Mouse (Mus musculus): ENCODE measurements around the gene Lrrfip1. TPM values are rescaled to one million over a fixed set of nuclear protein-coding genes. Genes with fewer than 3 reads are reported as not detected.

Lrrfip1 gene
- polyA plus RNA-seq (2014; fragmentation: Nextera tagmentation; extraction: Ambion mirVana): 60.4 and 65.3 TPM in 2 replicates

GRCm38 (mm10) chr1:90998268-90998890 is at the start of gene Lrrfip1:
TSS of gene Lrrfip1 (plus strand) at chr1:90998737.
- H3K9ac ChIP-seq (ENCODE audit: low read length): peak within 1 kb of the TSS; percentile 71
- H3K27me3 ChIP-seq (replicated peaks; ENCODE audit: control insufficient read depth, insufficient read depth, low read length): no peaks in the 10 kb centered on the region
- peaks cover 9% of the 10 kb centered on the region; the same call in 1 of the 2 replicates for H3K4me1 ChIP-seq (replicated peaks; ENCODE audit: control insufficient read depth, insufficient read depth, low read length)
- DNase-seq (ENCODE audit: low spot score) (peak; percentile 79), ATAC-seq (replicated peaks; ENCODE audit: low FRiP score, low TSS enrichment, low read depth) (peak; percentile 85)
- H3K9me3 ChIP-seq (ENCODE audit: control insufficient read depth, low read length): peaks cover 4% of the 10 kb centered on the region; the same call in 1 of the 2 replicates
- H3K4me2 ChIP-seq (ENCODE audit: low read length): peak within 1 kb of the TSS; percentile 98
- 2% methylated on average over 58 of the region's 59 CpGs for WGBS
- H3K27ac ChIP-seq (ENCODE audit: low read depth): no peak within 1 kb of the TSS
- H3K36me3 ChIP-seq (ENCODE audit: control insufficient read depth, insufficient read depth, low read length): no peaks in the 10 kb centered on the region
- H3K4me3 ChIP-seq (ENCODE audit: low read depth, low read length): peak within 1 kb of the TSS; percentile 60

DNA sequence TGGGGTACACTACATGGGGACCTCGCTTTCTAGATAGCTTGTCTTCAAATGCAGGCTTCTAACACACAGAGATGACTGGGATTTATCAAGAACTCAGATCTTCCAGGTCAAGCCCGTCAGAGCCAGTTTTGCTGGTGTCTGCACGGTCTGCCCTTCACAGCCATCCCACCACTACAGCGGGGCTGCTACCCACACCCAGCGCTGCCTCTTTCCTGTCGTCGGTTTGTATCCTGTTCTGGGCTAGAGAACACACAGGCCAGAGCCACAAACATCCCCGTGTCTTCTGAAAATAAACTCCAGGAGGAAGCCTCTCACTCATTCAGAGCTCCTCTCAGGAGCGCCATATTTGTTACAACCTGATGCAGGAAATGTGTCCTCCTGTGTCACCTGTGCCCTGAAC is 49.2 kb upstream of the Lrrfip1 start:
- no peak overlapping the region for H3K4me2 ChIP-seq (ENCODE audit: low read length)
- no peaks in the 10 kb centered on the region for H3K27me3 ChIP-seq (replicated peaks; ENCODE audit: control insufficient read depth, insufficient read depth, low read length)
- 48% methylated on average over 9 of the region's 9 CpGs for WGBS
- H3K4me1 ChIP-seq (replicated peaks; ENCODE audit: control insufficient read depth, insufficient read depth, low read length): no peaks in the 10 kb centered on the region
- H3K4me3 ChIP-seq (ENCODE audit: low read depth, low read length): no peak overlapping the region
- no peaks in the 10 kb centered on the region for H3K9me3 ChIP-seq (ENCODE audit: control insufficient read depth, low read length)
- H3K36me3 ChIP-seq (ENCODE audit: control insufficient read depth, insufficient read depth, low read length): no peaks in the 10 kb centered on the region
- no peak overlapping the region for H3K27ac ChIP-seq (ENCODE audit: low read depth)
- DNase-seq (ENCODE audit: low spot score) (no peak), ATAC-seq (replicated peaks; ENCODE audit: low FRiP score, low TSS enrichment, low read depth) (no peak)
- no peak overlapping the region for H3K9ac ChIP-seq (ENCODE audit: low read length)

- no peak for DNase-seq (ENCODE audit: low spot score)
- Histone ChIP-seq H3K36me3 (ENCODE audit: control insufficient read depth, insufficient read depth, low read length) (no peaks in the 10 kb centered on the region), H3K9ac (ENCODE audit: low read length) (no peak overlapping the region), H3K27ac (ENCODE audit: low read depth) (no peak overlapping the region), H3K4me1 (replicated peaks; ENCODE audit: control insufficient read depth, insufficient read depth, low read length) (no peaks in the 10 kb centered on the region), H3K27me3 (replicated peaks; ENCODE audit: control insufficient read depth, insufficient read depth, low read length) (no peaks in the 10 kb centered on the region), H3K4me2 (ENCODE audit: low read length) (no peak overlapping the region), H3K9me3 (ENCODE audit: control insufficient read depth, low read length) (no peaks in the 10 kb centered on the region), H3K4me3 (ENCODE audit: low read depth, low read length) (no peak overlapping the region)
- WGBS: 73% methylated on average over 7 of the region's 7 CpGs
- ATAC-seq (replicated peaks; ENCODE audit: low FRiP score, low TSS enrichment, low read depth): no peak
These were observed 46.9 kb upstream of the Lrrfip1 start for GRCm38 (mm10) chr1:90951670-90952069.

- WGBS: 86% methylated on average over 8 of the region's 8 CpGs
- ATAC-seq (replicated peaks; ENCODE audit: low FRiP score, low TSS enrichment, low read depth): no peak
- no peak within 1 kb of the TSS for H3K4me3 ChIP-seq (ENCODE audit: low read depth, low read length)
These were observed 45.7 kb upstream of the Lrrfip1 start, which contains the start of gene Prlh for GRCm38 (mm10) chr1:90952808-90953207. TSS of gene Prlh (plus strand) at chr1:90953108.

DNA sequence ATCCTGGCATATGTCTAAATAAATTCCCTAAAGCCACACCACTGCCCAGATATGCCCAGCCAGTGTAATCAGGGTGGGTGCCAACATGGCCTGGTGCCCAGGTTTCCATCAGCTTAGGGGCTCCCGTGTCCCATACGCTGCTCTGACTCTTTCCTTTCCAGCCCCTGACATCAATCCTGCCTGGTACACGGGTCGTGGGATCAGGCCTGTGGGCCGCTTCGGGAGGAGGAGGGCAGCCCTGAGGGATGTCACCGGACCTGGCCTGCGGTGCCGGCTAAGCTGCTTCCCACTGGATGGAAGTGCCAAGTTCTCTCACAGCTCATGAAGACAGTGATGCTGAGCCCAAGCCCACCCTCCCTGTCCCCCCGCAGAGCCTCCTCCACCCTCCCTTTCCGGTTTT is 44.8 kb upstream of the Lrrfip1 start:
- ATAC-seq (replicated peaks; ENCODE audit: low FRiP score, low TSS enrichment, low read depth) (no peak), DNase-seq (ENCODE audit: low spot score) (no peak)
- 71% methylated on average over 11 of the region's 11 CpGs for WGBS
- Histone ChIP-seq H3K4me2 (ENCODE audit: low read length) (no peak overlapping the region), H3K9ac (ENCODE audit: low read length) (no peak overlapping the region), H3K9me3 (ENCODE audit: control insufficient read depth, low read length) (no peaks in the 10 kb centered on the region), H3K4me3 (ENCODE audit: low read depth, low read length) (no peak overlapping the region), H3K27ac (ENCODE audit: low read depth) (no peak overlapping the region), H3K27me3 (replicated peaks; ENCODE audit: control insufficient read depth, insufficient read depth, low read length) (no peaks in the 10 kb centered on the region), H3K4me1 (replicated peaks; ENCODE audit: control insufficient read depth, insufficient read depth, low read length) (no peaks in the 10 kb centered on the region), H3K36me3 (ENCODE audit: control insufficient read depth, insufficient read depth, low read length) (no peaks in the 10 kb centered on the region)

More at GRCm38 (mm10) chr1:90952808-90953207, 45.7 kb upstream of the Lrrfip1 start, which contains the start of gene Prlh:
- no peaks in the 10 kb centered on the region for H3K27me3 ChIP-seq (replicated peaks; ENCODE audit: control insufficient read depth, insufficient read depth, low read length)
- H3K36me3 ChIP-seq (ENCODE audit: control insufficient read depth, insufficient read depth, low read length): no peaks in the 10 kb centered on the region
- no peak within 1 kb of the TSS for H3K27ac ChIP-seq (ENCODE audit: low read depth)
- no peak within 1 kb of the TSS for H3K4me2 ChIP-seq (ENCODE audit: low read length)
- no peak for DNase-seq (ENCODE audit: low spot score)
- no peak within 1 kb of the TSS for H3K9ac ChIP-seq (ENCODE audit: low read length)
- no peaks in the 10 kb centered on the region for H3K9me3 ChIP-seq (ENCODE audit: control insufficient read depth, low read length)
- no peaks in the 10 kb centered on the region for H3K4me1 ChIP-seq (replicated peaks; ENCODE audit: control insufficient read depth, insufficient read depth, low read length)

DNA sequence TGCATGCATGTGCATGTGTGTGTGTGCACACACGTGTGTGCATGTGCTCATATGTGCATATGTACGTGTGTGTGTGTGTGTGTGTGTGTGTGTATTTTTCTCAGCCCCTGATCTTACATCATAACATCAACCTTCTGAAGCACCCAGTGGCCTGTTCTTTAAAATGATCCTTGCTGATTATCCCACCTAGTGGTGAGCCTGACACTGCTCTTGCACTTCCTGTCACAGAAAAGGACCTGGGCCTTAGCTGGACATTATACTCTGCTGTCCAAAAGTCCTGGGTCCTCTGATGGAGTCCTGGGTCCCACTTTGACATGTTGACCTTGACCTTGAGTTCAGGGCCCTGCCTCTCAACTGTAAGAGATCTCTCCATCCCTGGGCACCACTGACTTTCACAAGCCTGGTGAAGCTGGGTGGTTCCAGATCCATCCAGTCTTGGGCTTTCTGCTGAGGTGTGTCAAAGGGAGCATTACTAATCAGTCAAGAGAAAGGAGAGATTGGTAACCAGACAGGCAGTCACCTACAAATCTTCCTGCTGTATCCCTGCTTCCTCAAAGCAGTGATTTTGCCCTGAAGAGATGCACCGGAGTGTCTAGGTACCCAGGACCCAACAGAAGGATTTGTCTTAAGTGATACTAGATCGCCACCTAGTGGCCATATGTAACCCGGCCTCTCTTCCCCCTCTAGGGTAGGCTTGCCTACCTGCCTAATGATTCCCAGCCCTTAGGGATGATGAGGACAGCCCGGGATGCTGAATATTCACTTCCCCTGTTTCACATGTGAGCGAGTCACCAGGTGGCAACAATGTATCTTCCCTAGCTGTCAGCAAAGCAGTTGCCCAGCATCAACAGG is 42.1 kb upstream of the Lrrfip1 start:
- H3K36me3 ChIP-seq (ENCODE audit: control insufficient read depth, insufficient read depth, low read length): no peaks in the 10 kb centered on the region
- H3K9ac ChIP-seq (ENCODE audit: low read length): no peak overlapping the region
- H3K4me3 ChIP-seq (ENCODE audit: low read depth, low read length): no peak overlapping the region
- no peaks in the 10 kb centered on the region for H3K27me3 ChIP-seq (replicated peaks; ENCODE audit: control insufficient read depth, insufficient read depth, low read length)
- no peak overlapping the region for H3K27ac ChIP-seq (ENCODE audit: low read depth)
- H3K4me2 ChIP-seq (ENCODE audit: low read length): no peak overlapping the region
- ATAC-seq (replicated peaks; ENCODE audit: low FRiP score, low TSS enrichment, low read depth) (peak; percentile 83), DNase-seq (ENCODE audit: low spot score) (peak; percentile 88)
- H3K9me3 ChIP-seq (ENCODE audit: control insufficient read depth, low read length): no peaks in the 10 kb centered on the region
- no peaks in the 10 kb centered on the region for H3K4me1 ChIP-seq (replicated peaks; ENCODE audit: control insufficient read depth, insufficient read depth, low read length)
- WGBS: 26% methylated on average over 7 of the region's 7 CpGs

DNA sequence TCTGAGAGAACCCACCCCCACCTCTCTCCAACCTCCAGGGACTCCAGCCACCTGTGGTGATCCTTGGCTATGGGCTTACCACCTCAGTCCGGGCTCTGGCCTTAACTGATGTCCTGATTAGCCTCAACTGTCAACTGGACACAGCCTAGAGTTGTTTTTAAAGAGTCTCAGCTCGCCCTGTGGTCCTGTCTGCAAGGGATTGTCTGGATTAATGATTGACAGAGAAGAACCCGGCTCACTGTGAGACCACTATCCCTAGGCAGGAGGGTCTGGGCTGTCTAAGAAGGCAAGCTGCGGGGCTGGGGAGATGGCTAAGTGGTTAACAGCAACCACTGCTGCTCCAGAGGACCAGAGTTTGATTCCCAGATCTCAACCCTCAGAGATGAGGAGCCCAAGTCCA is 36.0 kb upstream of the Lrrfip1 start:
- H3K4me3 ChIP-seq (ENCODE audit: low read depth, low read length): no peak overlapping the region
- H3K4me1 ChIP-seq (replicated peaks; ENCODE audit: control insufficient read depth, insufficient read depth, low read length): peaks cover 15% of the 10 kb centered on the region
- H3K9ac ChIP-seq (ENCODE audit: low read length): no peak overlapping the region
- ATAC-seq (replicated peaks; ENCODE audit: low FRiP score, low TSS enrichment, low read depth) (no peak; the same call in 1 of the 2 replicates), DNase-seq (ENCODE audit: low spot score) (no peak)
- WGBS: 27% methylated on average over 4 of the region's 4 CpGs
- no peaks in the 10 kb centered on the region for H3K9me3 ChIP-seq (ENCODE audit: control insufficient read depth, low read length)
- H3K27me3 ChIP-seq (replicated peaks; ENCODE audit: control insufficient read depth, insufficient read depth, low read length): no peaks in the 10 kb centered on the region
- H3K36me3 ChIP-seq (ENCODE audit: control insufficient read depth, insufficient read depth, low read length): no peaks in the 10 kb centered on the region
- H3K4me2 ChIP-seq (ENCODE audit: low read length): no peak overlapping the region
- no peak overlapping the region for H3K27ac ChIP-seq (ENCODE audit: low read depth)

GRCm38 (mm10) chr1:90962994-90963393 is 35.5 kb upstream of the Lrrfip1 start:
- Histone ChIP-seq H3K4me1 (replicated peaks; ENCODE audit: control insufficient read depth, insufficient read depth, low read length) (peaks cover 15% of the 10 kb centered on the region), H3K27ac (ENCODE audit: low read depth) (no peak overlapping the region), H3K4me3 (ENCODE audit: low read depth, low read length) (no peak overlapping the region), H3K4me2 (ENCODE audit: low read length) (no peak overlapping the region), H3K36me3 (ENCODE audit: control insufficient read depth, insufficient read depth, low read length) (no peaks in the 10 kb centered on the region), H3K9me3 (ENCODE audit: control insufficient read depth, low read length) (no peaks in the 10 kb centered on the region), H3K27me3 (replicated peaks; ENCODE audit: control insufficient read depth, insufficient read depth, low read length) (no peaks in the 10 kb centered on the region), H3K9ac (ENCODE audit: low read length) (no peak overlapping the region)
- 6% methylated on average over 3 of the region's 3 CpGs for WGBS
- ATAC-seq (replicated peaks; ENCODE audit: low FRiP score, low TSS enrichment, low read depth) (peak; percentile 28; the same call in 1 of the 2 replicates), DNase-seq (ENCODE audit: low spot score) (no peak)

Data from intestine, embryonic 14.5 days (tissue).